Mouse (Mus musculus) ES-Bruce4 (cell line): ENCODE measurements around the gene Magt1. TPM values are rescaled to one million over a fixed set of nuclear protein-coding genes. Genes with fewer than 3 reads are reported as not detected.
"Not testable (repeated sequence)": the region's sequence is repeated elsewhere in the genome, so short reads cannot be mapped to it uniquely, and the experiment has no call there.

Experiments used
- H3K27ac ChIP-seq: 2 replicates; pipeline ENCODE4 v1.5.1; 2012; ENCODE audit warnings: low read length, inconsistent platforms; ENCODE audit not compliant: insufficient read depth
- H3K27me3 ChIP-seq: 2 replicates; pipeline ENCODE4 v1.6.1; 2012; ENCODE audit warnings: mild to moderate bottlenecking, low read length, inconsistent platforms; ENCODE audit not compliant: control insufficient read depth, poor library complexity, insufficient read depth, severe bottlenecking
- H3K36me3 ChIP-seq: 2 replicates; pipeline ENCODE4 v1.6.1; 2012; ENCODE audit warnings: inconsistent platforms, mild to moderate bottlenecking, low read length, moderate library complexity; ENCODE audit not compliant: control insufficient read depth, poor library complexity, insufficient read depth, severe bottlenecking
- H3K4me1 ChIP-seq: one replicate; pipeline ENCODE4 v1.8.1; 2011; ENCODE audit warnings: low read length; ENCODE audit not compliant: control insufficient read depth, insufficient read depth
- H3K4me3 ChIP-seq: 2 replicates; pipeline ENCODE4 v1.5.1; 2011; ENCODE audit warnings: low read depth, mild to moderate bottlenecking, low read length
- H3K9ac ChIP-seq: 2 replicates; pipeline ENCODE4 v1.6.1; 2012; ENCODE audit warnings: low read depth, mild to moderate bottlenecking, inconsistent platforms; ENCODE audit not compliant: poor library complexity, severe bottlenecking
- H3K9me3 ChIP-seq: replicated peaks from 2 replicates; pipeline ENCODE4 v1.6.1; 2012; ENCODE audit warnings: mild to moderate bottlenecking, low read length, inconsistent platforms; ENCODE audit not compliant: control insufficient read depth, poor library complexity, insufficient read depth, severe bottlenecking
- CTCF ChIP-seq: IDR thresholded peaks from one replicate; pipeline ENCODE4 v1.8.1; 2011; ENCODE audit warnings: low read depth, low read length
- EP300 ChIP-seq: IDR thresholded peaks from 2 replicates; pipeline ENCODE4 v1.6.1; 2011; ENCODE audit warnings: low read depth, low read length; ENCODE audit not compliant: insufficient read depth
- POLR2A ChIP-seq: IDR thresholded peaks from one replicate; pipeline ENCODE4 v1.8.1; 2011; ENCODE audit warnings: low read length; ENCODE audit not compliant: insufficient read depth
- polyA plus RNA-seq: library from polyadenylated mRNA; stranded (reverse); fragments of >200 nt; gene quantifications from 2 replicates; pipeline ENCODE4 v1.2.4, GENCODE M21; 2011; ENCODE audit warnings: low read depth; ENCODE audit not compliant: missing spikeins, insufficient read depth, insufficient read length

Gene Magt1
- polyA plus RNA-seq, 1 experiment: 38.9 TPM

- Histone ChIP-seq H3K36me3 (no peaks in the 10 kb centered on the region), H3K27ac (no peak overlapping the region), H3K9me3 (no peaks in the 10 kb centered on the region), H3K9ac (peak overlapping the region; percentile 56), H3K4me1 (no peaks in the 10 kb centered on the region), H3K27me3 (no peaks in the 10 kb centered on the region), H3K4me3 (peak overlapping the region; percentile 84)
- no peak for TF ChIP-seq CTCF
- no peak for TF ChIP-seq POLR2A
Measured at GRCm38 (mm10) chrX:106010762-106011161, 944 bp downstream of the Magt1 start.

GRCm38 (mm10) chrX:106001605-106002004 lies 10.1 kb downstream of the Magt1 start:
- H3K4me3 ChIP-seq: no peak overlapping the region
- H3K27me3 ChIP-seq: no peaks in the 10 kb centered on the region
- no peak overlapping the region for H3K27ac ChIP-seq
- H3K9me3 ChIP-seq: no peaks in the 10 kb centered on the region
- H3K36me3 ChIP-seq: peaks cover 4% of the 10 kb centered on the region; the same call in 1 of the 2 replicates
- TF ChIP-seq EP300 (no peak), POLR2A (no peak), CTCF (no peak)
- no peaks in the 10 kb centered on the region for H3K4me1 ChIP-seq
- no peak overlapping the region for H3K9ac ChIP-seq

GRCm38 (mm10) chrX:105957091-105957490 lies 54.6 kb downstream of the Magt1 start:
- not testable (repeated sequence) for H3K36me3 ChIP-seq, H3K9me3 ChIP-seq, H3K27ac ChIP-seq, H3K4me1 ChIP-seq, H3K27me3 ChIP-seq
- Histone ChIP-seq H3K9ac (peak overlapping the region; percentile 5; the same call in 1 of the 2 replicates), H3K4me3 (peak overlapping the region; percentile 56)
- peak; percentile 13 for TF ChIP-seq CTCF
- peak; percentile 13 for TF ChIP-seq POLR2A

- Histone ChIP-seq H3K36me3 (no peaks in the 10 kb centered on the region), H3K27ac (no peak overlapping the region), H3K27me3 (no peaks in the 10 kb centered on the region), H3K9ac (no peak overlapping the region), H3K4me3 (no peak overlapping the region), H3K9me3 (no peaks in the 10 kb centered on the region), H3K4me1 (no peaks in the 10 kb centered on the region)
- TF ChIP-seq EP300 (no peak), POLR2A (no peak), CTCF (no peak)
Measured at GRCm38 (mm10) chrX:105953999-105954398, 57.7 kb downstream of the Magt1 start.

- H3K27ac ChIP-seq: no peak overlapping the region
- TF ChIP-seq POLR2A (no peak), CTCF (no peak), EP300 (no peak)
- H3K4me1 ChIP-seq: no peaks in the 10 kb centered on the region
- H3K36me3 ChIP-seq: no peaks in the 10 kb centered on the region
- H3K27me3 ChIP-seq: no peaks in the 10 kb centered on the region
- no peaks in the 10 kb centered on the region for H3K9me3 ChIP-seq
- H3K4me3 ChIP-seq: no peak overlapping the region
- no peak overlapping the region for H3K9ac ChIP-seq
Measured at GRCm38 (mm10) chrX:105946357-105946756, 65.3 kb downstream of the Magt1 start.

GRCm38 (mm10) chrX:105939245-105939644 lies 72.5 kb downstream of the Magt1 start:
- Histone ChIP-seq H3K27ac (peak overlapping the region; percentile 83), H3K9ac (no peak overlapping the region), H3K36me3 (no peaks in the 10 kb centered on the region), H3K4me1 (no peaks in the 10 kb centered on the region), H3K27me3 (no peaks in the 10 kb centered on the region), H3K9me3 (peaks cover 4% of the 10 kb centered on the region; the same call in 1 of the 2 replicates), H3K4me3 (no peak overlapping the region)
- TF ChIP-seq EP300 (peak; percentile 77; the same call in 1 of the 2 replicates), CTCF (no peak)
